Mouse (Mus musculus) adrenal gland, postnatal 10 days (tissue): ENCODE measurements around the gene Uts2b. TPM values are rescaled to one million over a fixed set of nuclear protein-coding genes. Genes with fewer than 3 reads are reported as not detected.
"Not testable (repeated sequence)": the region's sequence is repeated elsewhere in the genome, so short reads cannot be mapped to it uniquely, and the experiment has no call there.

Experiments
- DNase-seq: peaks from one replicate; pipeline ENCODE4 v3.0.0; 2021; ENCODE audit warnings: mixed read lengths
- total RNA-seq, 2 experiments: library from RNA; stranded (reverse); gene quantifications; 2 replicates each; pipeline ENCODE4 v1.2.3; 2021

Gene Uts2b
- total RNA-seq, 2 experiments from 2014 or later: not detected

GRCm38 (mm10) chr16:27375318-27375717, 5.3 kb upstream of the Uts2b start:
- no peak for DNase-seq

GRCm38 (mm10) chr16:27374139-27374538, 4.1 kb upstream of the Uts2b start:
- no peak for DNase-seq

GRCm38 (mm10) chr16:27370700-27371099, 661 bp upstream of the Uts2b start:
- DNase-seq: no peak

GRCm38 (mm10) chr16:27360059-27360458, 10.0 kb downstream of the Uts2b start:
- DNase-seq: no peak

- no peak for DNase-seq
Measured at GRCm38 (mm10) chr16:27354464-27354863, 15.6 kb downstream of the Uts2b start.

- no peak for DNase-seq
Measured at GRCm38 (mm10) chr16:27349878-27350532, 20.0 kb downstream of the Uts2b start.

- no peak for DNase-seq
Measured at GRCm38 (mm10) chr16:27349235-27349634, 20.8 kb downstream of the Uts2b start.

GRCm38 (mm10) chr16:27348359-27348758, 21.7 kb downstream of the Uts2b start:
- no peak for DNase-seq

- peak; percentile 1 for DNase-seq
Measured at GRCm38 (mm10) chr16:27347521-27347920, 22.5 kb downstream of the Uts2b start.

- DNase-seq: no peak
Measured at GRCm38 (mm10) chr16:27326463-27326862, 43.6 kb downstream of the Uts2b start.

- DNase-seq: no peak
Measured at GRCm38 (mm10) chr16:27322047-27322446, 48.0 kb downstream of the Uts2b start.

- DNase-seq: no peak
Measured at GRCm38 (mm10) chr16:27319099-27319498, 50.9 kb downstream of the Uts2b start.

- not testable (repeated sequence) for DNase-seq
Measured at GRCm38 (mm10) chr16:27307189-27307588, 62.9 kb downstream of the Uts2b start, which contains the start of gene Ostn. Gene Ostn (plus strand): TSS chr16:27307489.

Other genes starting within 250 kb of the Uts2b start
- under 1 TPM in 1 of 2 experiments, not detected in 1; 0.99 TPM for gene Ostn, start 62.8 kb downstream of the Uts2b start, total RNA-seq
- gene Ccdc50, start 18.6 kb upstream of the Uts2b start, total RNA-seq: 10 to 100 TPM; 86.2 to 90.9 TPM